Mouse (Mus musculus): ENCODE measurements around the gene Izumo4.

DNA sequence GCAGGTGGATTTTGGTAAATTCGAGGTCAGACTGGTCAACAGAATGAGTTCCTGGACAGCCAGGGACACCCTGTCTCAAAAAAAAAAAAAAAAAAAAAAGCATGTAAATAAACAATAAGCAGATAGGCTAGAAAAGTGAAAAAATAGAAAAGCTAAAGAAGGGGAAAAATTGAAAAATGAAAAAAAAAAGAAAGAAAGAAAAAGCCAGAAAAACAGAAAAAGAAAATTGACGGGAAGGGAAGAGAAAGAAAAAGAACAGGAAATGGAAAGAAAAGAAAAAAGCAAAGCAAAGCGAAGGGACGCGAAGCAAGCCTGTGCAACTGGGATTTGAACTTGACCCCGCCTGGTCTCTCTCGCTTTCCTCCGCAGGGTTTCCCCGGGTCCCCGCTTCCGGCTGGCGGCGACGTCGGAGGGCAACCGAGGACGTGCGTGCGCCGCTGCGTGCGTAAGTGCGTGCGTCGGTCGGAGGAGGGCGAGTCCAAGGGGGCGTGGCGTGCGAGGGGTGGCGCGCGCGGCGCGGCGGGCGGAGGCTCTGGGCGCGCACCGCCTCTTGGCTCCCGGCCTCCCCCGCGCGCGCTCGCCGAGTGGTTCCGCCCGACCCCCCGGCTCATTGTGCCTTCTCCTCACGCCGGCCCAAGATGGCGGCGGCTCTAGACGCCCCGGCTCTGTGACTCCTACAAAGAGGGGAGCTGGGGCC, 52.8 kb downstream of the Izumo4 start, which contains the start of gene Dot1l:
- no peak for TF ChIP-seq CTCF (IDR thresholded peaks at IDR 0.05)
- 0 out of 2 replicates have a peak, but pooled peaks have one; percentile 29 for TF ChIP-seq EP300 (IDR thresholded peaks at IDR 0.05)

Measured in lung, postnatal 0 days (tissue).